Mouse (Mus musculus) heart, embryonic 10.5 days (tissue): ENCODE results near the gene Fkbp15. TPM values are rescaled to one million over a fixed set of nuclear protein-coding genes. Genes with fewer than 3 reads are reported as not detected.
A peak's percentile ranks its signal among the peaks of the same experiment; 100 is the strongest.
"Not testable (repeated sequence)": the region's sequence is repeated elsewhere in the genome, so short reads cannot be mapped to it uniquely, and the experiment has no call there.

Source experiments
- DNase-seq: peaks from one replicate; pipeline ENCODE4 v3.0.0-alpha.2; 2017; ENCODE audit warnings: low spot score
- H3K27ac ChIP-seq: fragments of 300-500 bp; sonication (generic); 2 replicates; pipeline ENCODE4 v1.5.1; 2016; ENCODE audit warnings: mild to moderate bottlenecking
- H3K27me3 ChIP-seq: fragments of 300-500 bp; sonication (generic); 2 replicates; pipeline ENCODE4 v1.6.1; 2016; ENCODE audit warnings: mild to moderate bottlenecking; ENCODE audit not compliant: poor library complexity, insufficient read depth, severe bottlenecking
- H3K36me3 ChIP-seq: fragments of 300-500 bp; sonication (generic); 2 replicates; pipeline ENCODE4 v1.6.1; 2016; ENCODE audit warnings: mild to moderate bottlenecking, moderate library complexity
- H3K4me1 ChIP-seq: fragments of 300-500 bp; sonication (generic); 2 replicates; pipeline ENCODE4 v1.6.1; 2016; ENCODE audit warnings: mild to moderate bottlenecking
- H3K4me3 ChIP-seq: fragments of 300-500 bp; sonication (generic); 2 replicates; pipeline ENCODE4 v1.5.1; 2016; ENCODE audit warnings: mild to moderate bottlenecking, moderate library complexity
- H3K9me3 ChIP-seq: fragments of 300-500 bp; sonication (generic); 2 replicates; pipeline ENCODE4 v1.6.1; 2016; ENCODE audit warnings: mild to moderate bottlenecking, moderate library complexity
- WGBS: fragments of 180-500 bp; shearing (Covaris S2); methylation state at CpG from one replicate; pipeline ENCODE4 v1.1.7; 2016; 5-methylcytosine and 5-hydroxymethylcytosine counted together
- polyA plus RNA-seq: library from polyadenylated mRNA; unstranded; fragments of >200 nt; fragmentation: Nextera tagmentation; extraction: Ambion mirVana; gene quantifications from 2 replicates; pipeline ENCODE4 v1.2.1, GENCODE M21; 2016

The Fkbp15 gene
- polyA plus RNA-seq, 1 experiment from 2014 or later = 17.2 TPM

DNA sequence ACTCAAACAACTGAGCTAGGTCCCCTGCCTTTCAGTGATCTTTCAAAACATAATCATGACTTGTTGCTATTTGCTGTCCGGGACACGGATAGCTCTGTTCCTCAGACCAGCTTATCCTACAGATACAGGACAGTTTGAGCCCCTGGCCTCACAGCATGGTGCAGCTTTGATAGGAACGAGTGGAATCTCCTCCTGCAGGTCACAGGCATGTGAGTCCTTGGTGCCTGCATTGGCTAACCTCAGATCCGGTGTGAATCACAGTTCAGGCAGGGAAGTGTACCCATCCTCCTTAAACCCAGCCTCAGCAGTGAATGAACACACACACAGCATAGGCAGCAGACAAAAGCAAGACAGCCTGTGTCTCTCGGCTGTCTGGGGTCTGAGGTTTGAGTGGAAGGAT is 79.0 kb downstream of the Fkbp15 start:
- 31% methylated on average over 5 of the region's 5 CpGs for WGBS
- DNase-seq = no peak
- H3K36me3 ChIP-seq = no peaks in the 10 kb centered on the region
- no peaks in the 10 kb centered on the region for H3K9me3 ChIP-seq
- no peak overlapping the region for H3K27ac ChIP-seq
- no peaks in the 10 kb centered on the region for H3K27me3 ChIP-seq
- H3K4me1 ChIP-seq = peaks cover 9% of the 10 kb centered on the region; the same call in 1 of the 2 replicates
- H3K4me3 ChIP-seq = no peak overlapping the region

DNA sequence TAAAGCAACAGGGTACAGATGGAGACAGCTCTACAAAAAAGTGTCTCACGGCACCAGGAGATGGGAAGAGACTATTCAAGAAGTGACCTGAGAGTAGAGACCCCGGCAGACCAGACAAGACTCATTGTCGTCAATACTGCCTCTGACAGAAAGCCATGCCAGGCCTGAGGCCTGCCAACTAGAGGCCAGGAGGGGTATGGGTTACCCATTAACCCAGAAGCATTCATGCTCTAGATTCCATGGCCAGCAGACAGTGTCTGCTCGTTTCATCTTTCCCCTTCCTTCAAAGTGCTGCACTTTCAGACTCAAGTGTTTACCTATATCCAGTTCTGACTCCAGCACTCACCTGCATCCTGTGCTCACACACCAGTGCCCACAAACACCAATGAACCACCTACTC is 82.3 kb downstream of the Fkbp15 start:
- H3K27me3 ChIP-seq = no peaks in the 10 kb centered on the region
- no peak for DNase-seq
- WGBS = 71% methylated on average over 4 of the region's 4 CpGs

DNA sequence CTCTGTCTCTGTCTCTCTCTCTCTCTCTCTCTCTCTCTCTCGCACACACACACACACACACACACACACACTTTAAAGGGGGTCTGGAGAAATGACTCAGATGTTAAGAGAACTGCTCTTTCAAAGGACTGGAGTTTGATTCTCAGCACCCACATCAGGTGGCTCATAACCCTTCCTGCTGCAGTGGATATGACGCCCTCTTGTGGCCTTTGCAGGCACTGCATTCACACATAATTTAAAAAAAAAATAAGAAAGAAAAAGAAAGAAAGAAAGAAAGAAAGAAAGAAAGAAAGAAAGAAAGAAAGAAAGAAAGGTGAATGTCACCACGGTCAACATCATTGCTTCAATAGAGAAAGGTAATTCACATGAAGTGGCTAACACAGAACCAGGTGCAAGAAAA is 83.1 kb downstream of the Fkbp15 start:
- no peak for DNase-seq
- H3K36me3 ChIP-seq = no peaks in the 10 kb centered on the region
- no peaks in the 10 kb centered on the region for H3K9me3 ChIP-seq
- H3K27me3 ChIP-seq = no peaks in the 10 kb centered on the region
- H3K4me1 ChIP-seq = peaks cover 12% of the 10 kb centered on the region; the same call in 1 of the 2 replicates
- no peak overlapping the region for H3K27ac ChIP-seq
- whole genome bisulfite sequencing = 69% methylated on average over 3 of the region's 3 CpGs
- H3K4me3 ChIP-seq = no peak overlapping the region

More for the DNA sequence above, 82.3 kb downstream of the Fkbp15 start:
- Histone ChIP-seq H3K36me3 (no peaks in the 10 kb centered on the region), H3K4me3 (no peak overlapping the region), H3K9me3 (no peaks in the 10 kb centered on the region), H3K4me1 (peaks cover 17% of the 10 kb centered on the region; the same call in 1 of the 2 replicates), H3K27ac (no peak overlapping the region)

DNA sequence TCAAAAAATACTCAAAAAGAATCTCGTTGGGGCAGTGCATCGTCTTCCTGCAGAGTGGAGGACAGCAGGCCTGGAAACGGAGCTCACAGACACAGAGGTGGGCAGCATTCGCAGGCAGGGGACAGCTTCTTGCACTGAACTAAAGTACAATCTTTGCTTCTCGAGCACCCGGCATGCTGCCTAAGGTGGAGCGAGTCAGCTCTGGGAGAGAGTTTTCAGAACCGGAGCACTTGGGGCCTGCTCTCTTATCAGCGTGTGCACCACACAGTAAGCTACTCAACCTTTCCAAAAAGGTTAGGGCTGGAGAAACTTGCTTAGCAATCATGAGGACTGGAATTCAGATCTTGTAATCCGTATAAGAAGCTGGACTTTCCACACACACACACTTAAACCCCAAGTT is 83.7 kb downstream of the Fkbp15 start:
- no peak for DNase-seq
- no peaks in the 10 kb centered on the region for H3K36me3 ChIP-seq
- H3K9me3 ChIP-seq = no peaks in the 10 kb centered on the region
- 0 out of 2 replicates have a peak overlapping the region, but pooled peaks have one; percentile 29 for H3K27ac ChIP-seq
- H3K4me1 ChIP-seq = peaks cover 10% of the 10 kb centered on the region; the same call in 1 of the 2 replicates
- WGBS = 63% methylated on average over 10 of the region's 10 CpGs
- no peaks in the 10 kb centered on the region for H3K27me3 ChIP-seq
- H3K4me3 ChIP-seq = no peak overlapping the region

DNA sequence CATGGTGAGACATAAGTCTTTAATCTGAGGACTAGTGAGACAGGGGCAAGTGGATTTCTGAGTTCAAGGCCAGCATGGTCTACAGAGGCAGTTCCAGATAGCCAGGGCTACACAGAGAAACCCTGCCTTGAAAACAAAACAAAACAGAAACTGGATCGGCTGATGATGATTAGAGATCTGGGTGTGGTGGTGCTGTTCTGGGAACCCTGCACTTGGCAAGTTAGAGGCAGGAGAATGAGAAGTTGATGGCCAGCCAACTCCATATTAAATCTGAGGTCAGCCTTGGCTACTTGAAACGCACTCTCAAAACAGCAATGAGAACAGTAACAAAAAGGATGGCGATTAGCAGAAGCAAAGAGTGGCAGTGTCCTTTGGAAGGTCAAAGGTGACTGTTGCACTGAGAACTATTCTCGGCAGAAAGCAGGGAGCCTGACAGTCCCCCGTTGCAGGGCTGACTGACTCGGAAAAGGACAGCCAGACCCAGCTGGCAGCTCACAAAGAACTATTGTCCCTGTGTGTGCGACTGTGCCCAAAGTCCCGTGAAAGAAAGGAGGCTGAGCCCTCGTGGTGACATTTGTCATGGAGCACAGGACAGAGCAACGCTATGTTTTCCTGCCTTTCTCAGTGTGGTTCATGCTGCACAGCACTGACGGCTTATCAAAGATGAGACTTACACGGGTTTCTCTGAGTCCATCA is 85.4 kb downstream of the Fkbp15 start:
- Histone ChIP-seq H3K36me3 (no peaks in the 10 kb centered on the region), H3K27ac (no peak overlapping the region), H3K27me3 (no peaks in the 10 kb centered on the region), H3K4me3 (no peak overlapping the region), H3K4me1 (peaks cover 10% of the 10 kb centered on the region; the same call in 1 of the 2 replicates), H3K9me3 (no peaks in the 10 kb centered on the region)
- 37% methylated on average over 12 of the region's 12 CpGs for WGBS
- no peak for DNase-seq

DNA sequence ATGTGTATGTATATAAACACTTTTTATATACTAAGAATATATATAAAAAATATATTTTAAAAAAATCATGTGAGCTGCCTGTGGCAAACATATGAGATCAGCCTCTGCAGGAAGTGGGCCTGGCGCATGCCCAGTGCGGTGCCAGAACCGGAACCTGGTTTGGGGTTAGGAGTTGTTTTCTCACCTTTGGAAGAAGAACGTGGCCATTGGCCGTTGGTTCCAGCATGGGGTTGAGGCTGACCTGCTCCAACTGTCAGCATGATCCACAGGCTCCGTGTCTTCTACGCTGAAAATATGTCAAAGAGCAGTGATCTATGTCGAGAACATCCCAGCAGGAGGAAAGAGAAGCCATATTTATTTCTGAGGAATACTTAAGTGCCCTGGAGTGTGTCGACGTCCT is 86.4 kb downstream of the Fkbp15 start:
- Histone ChIP-seq H3K27me3 (no peaks in the 10 kb centered on the region), H3K4me1 (peaks cover 10% of the 10 kb centered on the region; the same call in 1 of the 2 replicates), H3K27ac (no peak overlapping the region), H3K9me3 (no peaks in the 10 kb centered on the region), H3K36me3 (no peaks in the 10 kb centered on the region), H3K4me3 (no peak overlapping the region)
- 91% methylated on average over 10 of the region's 10 CpGs for WGBS
- DNase-seq = no peak

DNA sequence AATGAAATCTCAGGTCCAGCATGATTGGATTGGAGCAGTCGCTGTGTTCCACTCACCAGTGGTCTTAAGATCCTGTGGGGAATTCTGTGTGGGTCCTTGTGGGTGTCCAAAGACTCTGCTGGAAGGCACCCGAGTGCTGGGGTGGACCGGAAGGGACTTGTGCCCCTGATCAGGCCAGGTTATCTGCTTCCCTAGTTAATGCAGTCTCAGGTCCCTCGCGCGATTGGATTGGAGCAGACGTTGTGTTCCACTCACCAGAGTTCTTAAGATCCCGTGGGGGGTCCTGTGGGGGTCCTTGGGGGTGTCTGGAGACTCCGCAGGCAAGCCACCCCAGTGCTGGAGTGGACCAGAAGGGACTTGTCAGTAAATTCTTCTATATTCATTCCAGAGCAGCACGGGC is 87.7 kb downstream of the Fkbp15 start:
- peaks cover 10% of the 10 kb centered on the region; the same call in 1 of the 2 replicates for H3K4me1 ChIP-seq
- no peak overlapping the region for H3K27ac ChIP-seq
- H3K9me3 ChIP-seq = no peaks in the 10 kb centered on the region
- no peaks in the 10 kb centered on the region for H3K36me3 ChIP-seq
- DNase-seq = no peak
- H3K27me3 ChIP-seq = no peaks in the 10 kb centered on the region
- no peak overlapping the region for H3K4me3 ChIP-seq
- 82% methylated on average over 10 of the region's 10 CpGs for WGBS

DNA sequence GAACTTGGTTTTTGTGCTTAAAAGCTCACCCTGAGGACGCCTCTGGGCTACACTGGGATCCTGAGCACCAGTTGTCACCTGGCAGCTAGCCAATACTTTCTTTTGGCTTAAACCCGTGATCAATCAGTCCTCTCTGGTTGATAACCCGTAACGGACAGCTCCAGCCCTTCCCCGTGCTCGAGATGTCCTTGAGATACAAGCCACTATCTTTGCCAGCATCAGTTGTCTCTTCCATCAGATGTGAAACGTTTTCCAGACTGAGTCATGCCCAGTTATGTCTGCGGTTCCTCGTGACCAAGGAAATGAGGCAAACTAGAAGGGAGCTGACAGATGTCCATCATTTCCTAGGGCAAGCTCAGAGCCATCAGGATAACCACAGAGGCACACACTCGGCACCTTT is 93.2 kb downstream of the Fkbp15 start:
- Histone ChIP-seq H3K27ac (no peak overlapping the region), H3K9me3 (no peaks in the 10 kb centered on the region), H3K4me1 (peaks cover 5% of the 10 kb centered on the region), H3K36me3 (no peaks in the 10 kb centered on the region), H3K27me3 (no peaks in the 10 kb centered on the region), H3K4me3 (no peak overlapping the region)
- DNase-seq = peak; percentile 66
- WGBS = 70% methylated on average over 10 of the region's 10 CpGs

DNA sequence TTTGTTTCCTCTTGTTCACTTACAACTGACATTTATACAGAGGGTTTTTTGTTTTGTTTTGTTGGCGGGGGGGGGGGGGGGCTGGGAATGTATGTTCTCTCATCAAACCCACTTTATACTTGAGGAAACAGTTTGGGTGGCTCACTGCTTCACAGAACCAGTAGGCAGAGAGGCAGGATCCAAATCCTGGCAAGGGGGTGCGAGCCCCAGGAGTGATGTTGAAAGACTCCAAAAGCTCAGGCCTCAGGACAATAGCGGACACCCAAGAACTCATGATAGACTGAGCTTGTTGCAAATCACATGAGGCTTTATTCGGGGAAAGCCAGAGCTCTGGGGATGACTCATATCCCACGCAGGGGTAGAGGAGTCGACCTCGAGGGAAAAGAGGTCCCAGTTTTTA is 94.3 kb downstream of the Fkbp15 start:
- DNase-seq = peak; percentile 71
- H3K27ac ChIP-seq, H3K4me1 ChIP-seq, H3K27me3 ChIP-seq, H3K36me3 ChIP-seq, H3K4me3 ChIP-seq, H3K9me3 ChIP-seq: not testable (repeated sequence)
- 69% methylated on average over 7 of the region's 7 CpGs for WGBS

DNA sequence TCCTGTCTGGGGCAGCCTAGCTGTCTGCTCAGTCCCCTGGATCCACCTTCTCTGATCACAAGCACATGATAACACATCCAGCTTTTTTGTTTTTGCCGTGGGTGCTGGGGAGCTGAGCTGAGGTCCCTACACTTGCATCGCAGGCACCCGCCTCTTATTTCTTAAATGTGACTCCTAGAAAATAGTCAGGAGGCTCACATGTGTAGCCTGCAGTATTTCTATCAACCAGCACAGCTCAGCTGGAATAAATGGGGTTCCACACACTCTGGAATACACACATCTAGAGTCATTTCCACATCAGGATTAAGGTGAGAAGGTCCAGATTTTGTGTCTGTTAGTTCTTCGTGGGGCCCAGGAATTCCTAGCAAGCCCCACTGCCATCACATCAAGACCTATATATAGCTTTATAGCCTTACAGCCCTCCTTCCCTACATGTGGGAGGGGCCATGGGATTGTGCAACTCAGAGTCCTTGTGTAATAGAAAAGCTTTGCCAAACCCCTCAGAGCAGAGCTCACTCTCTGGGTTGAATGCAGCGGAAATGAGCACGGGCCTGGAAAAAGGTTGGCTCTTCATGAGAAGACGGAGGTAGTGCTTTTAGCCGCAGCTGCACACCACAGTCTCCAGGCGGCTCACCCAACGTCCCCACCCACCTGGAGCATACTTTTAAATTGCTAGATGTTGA is 95.1 kb downstream of the Fkbp15 start:
- peak; percentile 71 for DNase-seq
- Histone ChIP-seq H3K27ac (no peak overlapping the region), H3K27me3 (no peaks in the 10 kb centered on the region)

DNA sequence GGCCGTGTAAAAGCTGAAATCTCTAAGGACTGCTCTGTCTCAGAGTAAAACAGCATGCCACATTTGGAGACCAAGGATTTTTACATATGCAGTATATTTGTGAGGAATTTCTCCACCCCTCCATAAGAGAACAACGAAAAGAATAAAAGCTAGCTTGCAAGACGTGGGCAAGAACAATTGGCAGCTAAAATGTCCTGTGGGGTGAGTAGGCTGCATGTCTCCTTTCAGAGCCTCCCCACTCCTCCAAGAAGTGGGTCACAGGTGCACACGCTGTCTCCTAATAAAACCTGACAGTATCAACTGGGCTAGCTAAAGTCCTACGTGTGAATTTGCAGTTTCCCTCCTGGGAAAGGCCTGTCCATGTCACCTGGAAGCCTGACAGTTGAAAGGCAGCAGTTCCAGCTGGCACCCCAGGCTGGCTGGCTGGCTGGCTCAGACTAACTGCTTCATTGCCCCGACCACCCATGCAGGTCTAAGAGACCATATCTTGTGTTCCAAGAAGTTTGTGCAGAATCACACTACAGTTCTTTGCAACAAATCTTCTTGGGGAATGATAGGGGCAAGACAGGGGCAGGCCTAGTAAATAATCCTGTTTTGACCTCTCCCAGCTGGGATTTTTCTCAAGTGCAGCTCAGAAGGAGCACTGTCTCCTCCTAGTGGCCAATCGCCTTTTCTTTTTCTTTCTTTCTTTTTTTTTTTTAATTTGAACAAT is 97.1 kb downstream of the Fkbp15 start:
- Histone ChIP-seq H3K4me1 (peaks cover 5% of the 10 kb centered on the region), H3K27me3 (no peaks in the 10 kb centered on the region), H3K36me3 (no peaks in the 10 kb centered on the region), H3K27ac (no peak overlapping the region), H3K4me3 (no peak overlapping the region), H3K9me3 (no peaks in the 10 kb centered on the region)
- peak; percentile 28 for DNase-seq
- WGBS = 39% methylated on average over 7 of the region's 7 CpGs

More for the DNA sequence above, 95.1 kb downstream of the Fkbp15 start:
- Histone ChIP-seq H3K9me3 (no peaks in the 10 kb centered on the region), H3K4me1 (peaks cover 5% of the 10 kb centered on the region), H3K4me3 (no peak overlapping the region), H3K36me3 (no peaks in the 10 kb centered on the region)
- 77% methylated on average over 10 of the region's 10 CpGs for WGBS

DNA sequence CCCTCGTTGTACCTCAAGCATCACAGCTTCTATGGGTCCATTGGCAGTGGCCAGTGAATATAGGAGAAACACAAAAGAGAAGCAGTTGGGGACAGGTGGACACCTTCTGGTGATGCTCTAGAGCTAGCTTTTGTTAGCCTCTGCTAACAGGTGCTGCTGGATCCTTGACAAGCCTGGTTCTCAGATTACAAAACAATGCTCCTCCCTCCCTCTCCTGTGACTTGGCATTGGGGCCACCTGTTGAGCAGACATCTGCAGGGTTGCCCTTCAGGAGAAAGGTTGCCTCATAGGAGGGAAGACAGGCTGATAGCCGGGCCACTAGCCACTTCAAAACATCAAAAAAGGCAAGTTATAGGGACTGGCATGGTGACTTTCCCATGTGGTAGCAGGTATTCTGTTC is 98.1 kb downstream of the Fkbp15 start, which contains the start of gene Slc31a2:
Gene Slc31a2 (plus strand): TSS at position 287 of the 400 bp plus-strand sequence.
- no peaks in the 10 kb centered on the region for H3K27me3 ChIP-seq
- no peak within 1 kb of the TSS for H3K4me3 ChIP-seq
- DNase-seq = peak; percentile 30
- 45% methylated on average over 2 of the region's 2 CpGs for whole genome bisulfite sequencing
- H3K27ac ChIP-seq = no peak within 1 kb of the TSS
- no peaks in the 10 kb centered on the region for H3K36me3 ChIP-seq
- H3K4me1 ChIP-seq = peaks cover 5% of the 10 kb centered on the region
- H3K9me3 ChIP-seq = no peaks in the 10 kb centered on the region

DNA sequence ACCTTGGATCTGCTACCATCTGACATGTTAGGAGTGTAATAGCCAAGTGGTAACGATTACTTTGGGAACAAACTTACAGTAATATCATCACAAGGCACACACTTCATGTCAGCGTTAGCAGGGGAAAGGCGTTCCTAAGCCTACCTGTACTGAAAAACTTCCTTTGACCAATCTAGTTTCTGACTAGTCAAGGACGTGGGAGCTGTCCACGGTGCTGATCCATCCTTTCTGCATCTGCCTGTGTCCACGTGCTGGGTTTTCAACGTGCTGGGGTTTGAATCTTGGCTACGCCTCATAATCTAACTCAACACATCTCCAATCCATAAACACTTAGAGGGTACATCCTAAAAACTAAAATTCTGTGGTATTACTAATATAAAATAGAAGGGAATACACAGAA is 103.4 kb downstream of the Fkbp15 start:
- no peaks in the 10 kb centered on the region for H3K27me3 ChIP-seq
- 25% methylated on average over 8 of the region's 8 CpGs for WGBS
- no peaks in the 10 kb centered on the region for H3K36me3 ChIP-seq
- no peak overlapping the region for H3K4me3 ChIP-seq
- H3K4me1 ChIP-seq = no peaks in the 10 kb centered on the region
- peak; percentile 78 for DNase-seq
- no peaks in the 10 kb centered on the region for H3K9me3 ChIP-seq
- H3K27ac ChIP-seq = no peak overlapping the region
